ENCODE assay signal across 9 mouse cellular contexts in the genomic region with DNA sequence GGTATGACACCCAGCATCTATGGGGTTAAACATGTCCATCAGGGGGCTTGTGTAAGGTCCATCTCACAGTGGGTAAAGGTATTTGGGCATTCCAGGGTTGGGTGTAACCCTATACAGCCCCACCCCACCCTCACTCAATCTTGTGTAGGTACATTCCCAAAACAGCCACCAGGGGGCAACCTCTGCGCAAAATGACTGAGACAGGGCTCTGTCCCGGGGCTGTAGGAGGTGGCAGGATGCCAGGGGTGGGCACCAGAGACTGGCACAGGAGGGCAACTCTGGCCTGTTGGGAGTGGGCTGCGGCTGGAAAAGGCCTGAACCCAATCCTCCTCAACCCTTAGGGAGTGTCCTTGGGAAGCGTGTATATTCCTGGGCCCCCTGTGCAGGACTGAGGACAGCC. TPM values are rescaled to one million over a fixed set of nuclear protein-coding genes. Genes with fewer than 3 reads are reported as not detected.
DNase-seq lines count a peak whose midpoint lies in the region; ATAC-seq and TF ChIP-seq lines count a peak whose summit lies in the region.
"Had no signal": no experiment of that assay in that cellular context is flagged by ENCODE, and none has a peak within 500 bp of the region (broad histone marks: within the 10 kb centered on the region; RNA-seq: fewer than 3 reads in every experiment).

No protein-coding gene starts in this region.

- 13% methylated on average over 4 of the region's 4 CpGs for WGBS in embryonic facial prominence, embryonic 13.5 days
- whole genome bisulfite sequencing in hindbrain, embryonic 14.5 days = 13% methylated on average over 4 of the region's 4 CpGs
- 10% methylated on average over 4 of the region's 4 CpGs for WGBS in limb, embryonic 11.5 days
- 11% methylated on average over 4 of the region's 4 CpGs for WGBS in midbrain, embryonic 16.5 days
- WGBS in stomach, postnatal 0 days = 11% methylated on average over 4 of the region's 4 CpGs

- H3K4me2 ChIP-seq in embryonic facial prominence, embryonic 13.5 days = no peak overlapping the region
- H3K4me2 ChIP-seq in hindbrain, embryonic 14.5 days (replicated peaks) = no peak overlapping the region
- no peak overlapping the region for H3K4me2 ChIP-seq in limb, embryonic 11.5 days (ENCODE audit: low read depth, severe bottlenecking)
- H3K4me2 ChIP-seq in midbrain, embryonic 16.5 days (ENCODE audit: low read length) = no peak overlapping the region
- H3K4me2 ChIP-seq in stomach, postnatal 0 days (replicated peaks; ENCODE audit: low read depth) = no peak overlapping the region
- H3K4me2 ChIP-seq: embryonic facial prominence, embryonic 12.5 days had no signal

- H3K9me3 ChIP-seq in embryonic facial prominence, embryonic 13.5 days = no peaks in the 10 kb centered on the region
- H3K9me3 ChIP-seq in hindbrain, embryonic 14.5 days (ENCODE audit: control insufficient read depth, low read length) = no peaks in the 10 kb centered on the region
- H3K9me3 ChIP-seq in limb, embryonic 11.5 days (ENCODE audit: control insufficient read depth, low read length) = no peaks in the 10 kb centered on the region
- no peaks in the 10 kb centered on the region for H3K9me3 ChIP-seq in midbrain, embryonic 16.5 days (replicated peaks; ENCODE audit: control insufficient read depth, low read length, poor library complexity, severe bottlenecking)
- H3K9me3 ChIP-seq in stomach, postnatal 0 days (ENCODE audit: control insufficient read depth, low read length) = no peaks in the 10 kb centered on the region
- H3K9me3 ChIP-seq: embryonic facial prominence, embryonic 12.5 days had no signal

- peaks cover 41% of the 10 kb centered on the region for H3K27me3 ChIP-seq in embryonic facial prominence, embryonic 13.5 days
- peaks cover 14% of the 10 kb centered on the region for H3K27me3 ChIP-seq in hindbrain, embryonic 14.5 days (ENCODE audit: control insufficient read depth, insufficient read depth, low read length)
- H3K27me3 ChIP-seq in limb, embryonic 11.5 days (ENCODE audit: control insufficient read depth, insufficient read depth, low read length) = peaks cover 13% of the 10 kb centered on the region; the same call in 1 of the 2 replicates
- H3K27me3 ChIP-seq in midbrain, embryonic 16.5 days (ENCODE audit: control insufficient read depth, insufficient read depth, low read depth, low read length) = peaks cover 17% of the 10 kb centered on the region
- no peaks in the 10 kb centered on the region for H3K27me3 ChIP-seq in stomach, postnatal 0 days (ENCODE audit: control insufficient read depth, insufficient read depth, low read length)

- TF ChIP-seq CTCF in left cerebral cortex, adult 2 months (IDR thresholded peaks at IDR 0.05) = peak; percentile 92
- TF ChIP-seq CTCF in stomach, postnatal 0 days (IDR thresholded peaks at IDR 0.05; ENCODE audit: low read depth) = peak; percentile 85

- H3K4me1 ChIP-seq in embryonic facial prominence, embryonic 13.5 days = peaks cover 53% of the 10 kb centered on the region
- H3K4me1 ChIP-seq in hindbrain, embryonic 14.5 days (replicated peaks; ENCODE audit: control insufficient read depth, insufficient read depth, low read length) = peaks cover 12% of the 10 kb centered on the region; the same call in 1 of the 2 replicates
- peaks cover 9% of the 10 kb centered on the region; the same call in 1 of the 2 replicates for H3K4me1 ChIP-seq in limb, embryonic 11.5 days (ENCODE audit: control insufficient read depth, insufficient read depth, low read length)
- no peaks in the 10 kb centered on the region; the same call in none of the 2 replicates for H3K4me1 ChIP-seq in midbrain, embryonic 16.5 days (ENCODE audit: control insufficient read depth, insufficient read depth, low read length)
- peaks cover 18% of the 10 kb centered on the region for H3K4me1 ChIP-seq in stomach, postnatal 0 days (replicated peaks; ENCODE audit: control insufficient read depth, insufficient read depth)

- intact Hi-C loops in left cerebral cortex, adult 2 months (cut with DNase I) = loop anchor here (2.0 kb wide), 1 partner anchor 44 kb away; no protein-coding TSS in a partner anchor

- peak; percentile 8; the same call in 1 of the 2 replicates for ATAC-seq in embryonic facial prominence, embryonic 13.5 days (ENCODE audit: insufficient number of reproducible peaks, insufficient read depth, low FRiP score, low TSS enrichment, low read depth)
- ATAC-seq in hindbrain, embryonic 14.5 days (ENCODE audit: low FRiP score) = no peak
- ATAC-seq in limb, embryonic 11.5 days (ENCODE audit: insufficient number of reproducible peaks, low FRiP score, low TSS enrichment, low read depth) = 0 out of 2 replicates have a peak, but pooled peaks have one; percentile 7
- 0 out of 2 replicates have a peak, but pooled peaks have one; percentile 4 for ATAC-seq in midbrain, embryonic 16.5 days
- ATAC-seq in stomach, postnatal 0 days (ENCODE audit: low FRiP score, low TSS enrichment) = no peak

- no peak overlapping the region for H3K9ac ChIP-seq in embryonic facial prominence, embryonic 13.5 days
- no peak overlapping the region for H3K9ac ChIP-seq in hindbrain, embryonic 14.5 days
- no peak overlapping the region for H3K9ac ChIP-seq in limb, embryonic 11.5 days (ENCODE audit: low read length)
- H3K9ac ChIP-seq in midbrain, embryonic 16.5 days (ENCODE audit: low read depth, low read length) = no peak overlapping the region
- H3K9ac ChIP-seq in stomach, postnatal 0 days (ENCODE audit: low read length) = no peak overlapping the region
- H3K9ac ChIP-seq: embryonic facial prominence, embryonic 12.5 days had no signal

- no peak overlapping the region for H3K27ac ChIP-seq in left cerebral cortex, adult 2 months
- H3K27ac ChIP-seq in embryonic facial prominence, embryonic 13.5 days = no peak overlapping the region
- H3K27ac ChIP-seq in hindbrain, embryonic 14.5 days = no peak overlapping the region
- no peak overlapping the region for H3K27ac ChIP-seq in limb, embryonic 11.5 days (replicated peaks; ENCODE audit: low read depth, low read length)
- no peak overlapping the region for H3K27ac ChIP-seq in midbrain, embryonic 16.5 days (ENCODE audit: low read length)
- no peak overlapping the region for H3K27ac ChIP-seq in stomach, postnatal 0 days (replicated peaks)
- H3K27ac ChIP-seq: embryonic facial prominence, embryonic 12.5 days had no signal

- peak; percentile 65 to 69 for DNase-seq in left cerebral cortex, adult 2 months (ENCODE audit: extremely low spot score in 1 of 2, low spot score in 2 of 2)
- DNase-seq in left cerebral cortex, adult 8-10 months (ENCODE audit: low spot score in 2 of 2) = no peak
- DNase-seq in adrenal gland, postnatal 14 days = peak; percentile 82
- peak; percentile 70 for DNase-seq in hindbrain, embryonic 14.5 days (ENCODE audit: low spot score)
- DNase-seq in limb, embryonic 11.5 days (ENCODE audit: low spot score) = peak; percentile 86
- peak; percentile 73 for DNase-seq in stomach, postnatal 0 days (ENCODE audit: low spot score)

- H3K36me3 ChIP-seq in embryonic facial prominence, embryonic 13.5 days = no peaks in the 10 kb centered on the region
- H3K36me3 ChIP-seq in hindbrain, embryonic 14.5 days (replicated peaks; ENCODE audit: control insufficient read depth, insufficient read depth) = no peaks in the 10 kb centered on the region
- H3K36me3 ChIP-seq in limb, embryonic 11.5 days (ENCODE audit: control insufficient read depth, insufficient read depth, low read length) = no peaks in the 10 kb centered on the region
- H3K36me3 ChIP-seq in midbrain, embryonic 16.5 days (ENCODE audit: control insufficient read depth, insufficient read depth, low read length) = no peaks in the 10 kb centered on the region
- no peaks in the 10 kb centered on the region for H3K36me3 ChIP-seq in stomach, postnatal 0 days (ENCODE audit: control insufficient read depth, insufficient read depth, low read length)
- H3K36me3 ChIP-seq: embryonic facial prominence, embryonic 12.5 days had no signal

- H3K4me3 ChIP-seq in left cerebral cortex, adult 2 months = no peak overlapping the region
- H3K4me3 ChIP-seq in embryonic facial prominence, embryonic 13.5 days = no peak overlapping the region
- no peak overlapping the region for H3K4me3 ChIP-seq in hindbrain, embryonic 14.5 days (replicated peaks; ENCODE audit: low read length)
- no peak overlapping the region for H3K4me3 ChIP-seq in limb, embryonic 11.5 days (ENCODE audit: low read depth, low read length)
- no peak overlapping the region for H3K4me3 ChIP-seq in midbrain, embryonic 16.5 days (ENCODE audit: low read depth, low read length)
- no peak overlapping the region for H3K4me3 ChIP-seq in stomach, postnatal 0 days (ENCODE audit: low read depth, low read length)
- H3K4me3 ChIP-seq: embryonic facial prominence, embryonic 12.5 days had no signal

- no peak for TF ChIP-seq EP300 in stomach, postnatal 0 days (optimal IDR thresholded peaks at IDR 0.05)

RNA-seq across cellular contexts. Expression of gene Ahnak2, which starts 2.0 kb away (rescaled TPM):
- 1 to 10 TPM; 8.1 to 8.2 TPM for total RNA-seq in left cerebral cortex, adult 2 months (2021)
- total RNA-seq in left cerebral cortex, adult 8-10 months (2022) = 1 to 10 TPM; 7.5 to 9.3 (median 8.1) TPM
- 7.2 and 9.6 TPM in 2 replicates for total RNA-seq in adrenal gland, postnatal 14 days (2021)
- 0.95 and 1.2 TPM in 2 replicates for polyA plus RNA-seq in embryonic facial prominence, embryonic 13.5 days (2015; fragmentation: Nextera tagmentation; extraction: Ambion mirVana)
- polyA plus RNA-seq in hindbrain, embryonic 14.5 days (2014; fragmentation: Nextera tagmentation; extraction: Ambion mirVana) = 1.9 and 2.5 TPM in 2 replicates
- polyA plus RNA-seq in limb, embryonic 11.5 days (2014; fragmentation: Nextera tagmentation; extraction: Ambion mirVana) = 0.17 and 0.40 TPM in 2 replicates
- polyA plus RNA-seq in midbrain, embryonic 16.5 days (2015; fragmentation: Nextera tagmentation; extraction: Ambion mirVana) = 1.4 and 2.0 TPM in 2 replicates
- 5.4 and 6.3 TPM in 2 replicates for polyA plus RNA-seq in stomach, postnatal 0 days (2015; fragmentation: Nextera tagmentation; extraction: Ambion mirVana)

RNA-seq across cellular contexts. Expression of gene Clba1, which starts 8.3 kb away (rescaled TPM):
- total RNA-seq in left cerebral cortex, adult 2 months (2021) = 10 to 100 TPM; 15.7 to 18.6 TPM
- 10 to 100 TPM; 15.1 to 16.5 (median 16.1) TPM for total RNA-seq in left cerebral cortex, adult 8-10 months (2022)
- 3.4 and 5.6 TPM in 2 replicates for total RNA-seq in adrenal gland, postnatal 14 days (2021)
- polyA plus RNA-seq in embryonic facial prominence, embryonic 13.5 days (2015; fragmentation: Nextera tagmentation; extraction: Ambion mirVana) = 8.3 and 9.8 TPM in 2 replicates
- 20.2 and 21.0 TPM in 2 replicates for polyA plus RNA-seq in hindbrain, embryonic 14.5 days (2014; fragmentation: Nextera tagmentation; extraction: Ambion mirVana)
- polyA plus RNA-seq in limb, embryonic 11.5 days (2014; fragmentation: Nextera tagmentation; extraction: Ambion mirVana) = 7.0 and 7.6 TPM in 2 replicates
- polyA plus RNA-seq in midbrain, embryonic 16.5 days (2015; fragmentation: Nextera tagmentation; extraction: Ambion mirVana) = 25.2 and 26.1 TPM in 2 replicates
- polyA plus RNA-seq in stomach, postnatal 0 days (2015; fragmentation: Nextera tagmentation; extraction: Ambion mirVana) = 6.8 and 7.0 TPM in 2 replicates

RNA-seq across cellular contexts. Expression of gene Cdca4, which starts 28.7 kb away (rescaled TPM):
- 10 to 100 TPM; 10.5 to 12.4 TPM for total RNA-seq in left cerebral cortex, adult 2 months (2021)
- total RNA-seq in left cerebral cortex, adult 8-10 months (2022) = 10 to 100 TPM in 3 of 4 experiments, 1 to 10 TPM in 1; 9.5 to 12.3 (median 10.2) TPM
- total RNA-seq in adrenal gland, postnatal 14 days (2021) = 19.9 and 21.4 TPM in 2 replicates
- polyA plus RNA-seq in embryonic facial prominence, embryonic 13.5 days (2015; fragmentation: Nextera tagmentation; extraction: Ambion mirVana) = 139 and 147 TPM in 2 replicates
- polyA plus RNA-seq in hindbrain, embryonic 14.5 days (2014; fragmentation: Nextera tagmentation; extraction: Ambion mirVana) = 39.1 and 43.4 TPM in 2 replicates
- polyA plus RNA-seq in limb, embryonic 11.5 days (2014; fragmentation: Nextera tagmentation; extraction: Ambion mirVana) = 180 and 189 TPM in 2 replicates
- polyA plus RNA-seq in midbrain, embryonic 16.5 days (2015; fragmentation: Nextera tagmentation; extraction: Ambion mirVana) = 32.6 and 37.6 TPM in 2 replicates
- 37.5 and 41.6 TPM in 2 replicates for polyA plus RNA-seq in stomach, postnatal 0 days (2015; fragmentation: Nextera tagmentation; extraction: Ambion mirVana)

RNA-seq across cellular contexts. Expression of gene Pld4, which starts 40.0 kb away (rescaled TPM):
- total RNA-seq in left cerebral cortex, adult 2 months (2021) = 10 to 100 TPM in 1 of 2 experiments, 1 to 10 TPM in 1; 7.4 to 10.1 TPM
- total RNA-seq in left cerebral cortex, adult 8-10 months (2022) = 10 to 100 TPM in 3 of 4 experiments, 1 to 10 TPM in 1; 10.0 to 22.8 (median 16.5) TPM
- 6.4 and 19.9 TPM in 2 replicates for total RNA-seq in adrenal gland, postnatal 14 days (2021)
- 6.1 and 7.3 TPM in 2 replicates for polyA plus RNA-seq in embryonic facial prominence, embryonic 13.5 days (2015; fragmentation: Nextera tagmentation; extraction: Ambion mirVana)
- 7.1 and 7.9 TPM in 2 replicates for polyA plus RNA-seq in hindbrain, embryonic 14.5 days (2014; fragmentation: Nextera tagmentation; extraction: Ambion mirVana)
- polyA plus RNA-seq in limb, embryonic 11.5 days (2014; fragmentation: Nextera tagmentation; extraction: Ambion mirVana) = 2.8 TPM in 2 replicates
- 4.9 and 5.9 TPM in 2 replicates for polyA plus RNA-seq in midbrain, embryonic 16.5 days (2015; fragmentation: Nextera tagmentation; extraction: Ambion mirVana)
- polyA plus RNA-seq in stomach, postnatal 0 days (2015; fragmentation: Nextera tagmentation; extraction: Ambion mirVana) = 9.6 and 9.8 TPM in 2 replicates

Comparison
In these comparisons a context has a peak if more than half of its experiments do, and no peak if none do; other contexts are left out.
1. DNase-seq: peak in left cerebral cortex, adult 2 months (2 of 2), adrenal gland, postnatal 14 days (single experiment), hindbrain, embryonic 14.5 days (single experiment), limb, embryonic 11.5 days (single experiment) and stomach, postnatal 0 days (single experiment); none in left cerebral cortex, adult 8-10 months (0 of 2).
2. ATAC-seq: peak in embryonic facial prominence, embryonic 13.5 days (single experiment), limb, embryonic 11.5 days (single experiment) and midbrain, embryonic 16.5 days (single experiment); none in hindbrain, embryonic 14.5 days (single experiment) and stomach, postnatal 0 days (single experiment).